Mouse (Mus musculus): Measurements from ENCODE around the gene Ocln.

Gene Ocln

DNA sequence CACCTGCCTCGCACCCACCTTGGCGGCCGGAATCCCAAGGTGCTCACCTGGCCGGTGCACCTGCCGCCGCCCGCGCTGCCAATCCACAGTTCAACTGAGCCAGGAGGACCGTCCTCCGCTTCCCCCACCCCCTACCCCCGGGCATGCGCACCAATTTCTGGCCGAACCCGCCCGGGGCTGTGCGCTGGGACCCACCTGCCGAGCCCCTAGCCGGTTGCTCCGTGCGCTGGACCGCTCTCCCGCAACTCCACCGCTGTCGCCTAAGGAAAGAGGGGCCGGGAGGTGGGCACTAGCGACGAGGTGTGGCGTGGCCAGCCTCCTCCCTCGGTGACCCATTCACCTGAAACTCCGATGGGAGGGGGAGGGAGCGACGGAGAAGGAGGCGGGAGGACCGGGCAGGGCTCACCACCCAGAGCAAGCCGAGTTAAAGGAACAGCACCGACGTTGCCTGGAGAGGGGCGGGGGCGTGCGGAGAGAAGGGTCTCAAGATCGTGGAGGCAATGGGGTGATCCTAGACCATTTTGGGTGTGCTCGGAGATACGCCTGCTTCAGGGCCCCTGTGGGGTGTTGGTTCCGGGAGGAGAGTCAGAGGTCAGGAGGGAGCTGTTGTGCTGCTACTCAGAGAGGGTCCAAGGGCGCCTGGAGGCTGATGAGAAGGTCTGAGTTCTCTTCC is at the start of gene Ocln:
Ocln (minus strand) TSS at position 350 of the 673 bp plus-strand sequence.
- peak; percentile 10 to 17 for DNase-seq (ENCODE audit: low spot score in 2 of 2)

DNA sequence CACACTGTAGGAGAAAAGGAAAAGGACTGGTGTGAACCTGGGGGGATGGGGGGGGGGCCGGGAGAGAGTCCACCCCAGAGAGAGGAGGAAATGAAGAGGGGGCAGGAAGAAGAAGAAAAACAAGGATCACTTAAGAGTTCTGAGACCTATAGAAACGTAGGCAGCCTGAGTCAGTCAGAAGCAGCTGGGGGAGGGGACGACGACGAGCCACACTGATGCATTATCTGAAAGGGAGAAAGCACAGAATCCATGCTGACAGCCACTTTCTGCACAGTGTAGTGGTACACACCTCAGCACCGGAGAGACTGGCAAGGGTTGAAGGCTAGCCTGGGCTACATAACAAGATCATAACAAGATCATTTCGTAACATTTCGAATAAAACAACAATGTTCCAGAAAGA is 48.5 kb upstream of the Ocln start:
- DNase-seq (ENCODE audit: low spot score in 2 of 2) = no peak

DNA sequence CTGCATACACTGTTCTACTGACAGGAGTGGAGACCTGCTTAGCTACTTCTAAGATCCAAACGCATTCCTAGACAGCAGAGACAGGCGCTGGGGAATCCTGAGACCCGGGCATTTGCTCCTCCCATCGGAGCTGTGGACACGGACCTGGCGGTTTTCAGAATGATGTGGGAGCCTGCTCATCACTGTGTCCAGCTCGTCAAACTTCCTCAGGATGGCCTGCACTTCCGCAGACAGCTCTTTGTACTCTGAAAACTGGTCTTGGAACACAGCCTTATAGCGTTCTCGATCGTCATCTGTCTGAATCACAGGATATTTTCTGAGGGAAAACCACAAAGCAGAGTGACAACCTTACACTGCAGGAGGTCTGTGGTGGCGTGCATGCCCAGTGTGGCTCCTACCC is 47.8 kb upstream of the Ocln start:
- no peak for DNase-seq (ENCODE audit: low spot score in 2 of 2)

DNA sequence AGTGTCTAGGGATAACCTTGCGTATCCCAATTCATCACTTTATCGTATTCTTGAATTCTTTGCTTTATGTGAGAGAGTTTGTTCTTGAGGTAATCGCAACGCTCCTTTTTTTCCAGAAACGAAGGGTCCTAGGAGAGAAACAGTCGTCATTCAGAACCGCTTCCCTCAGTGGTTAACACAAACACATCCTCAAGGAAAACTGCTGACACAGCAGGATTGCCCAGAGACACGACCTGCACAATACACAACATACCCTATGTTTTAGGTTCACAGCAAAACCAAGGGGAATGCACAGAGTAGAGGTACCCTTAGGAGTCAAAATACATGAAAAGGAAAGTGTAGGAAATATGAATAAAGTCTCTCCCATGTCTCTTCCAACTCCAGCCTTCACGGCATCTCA is 44.8 kb upstream of the Ocln start:
- DNase-seq (ENCODE audit: low spot score in 2 of 2) = no peak

DNA sequence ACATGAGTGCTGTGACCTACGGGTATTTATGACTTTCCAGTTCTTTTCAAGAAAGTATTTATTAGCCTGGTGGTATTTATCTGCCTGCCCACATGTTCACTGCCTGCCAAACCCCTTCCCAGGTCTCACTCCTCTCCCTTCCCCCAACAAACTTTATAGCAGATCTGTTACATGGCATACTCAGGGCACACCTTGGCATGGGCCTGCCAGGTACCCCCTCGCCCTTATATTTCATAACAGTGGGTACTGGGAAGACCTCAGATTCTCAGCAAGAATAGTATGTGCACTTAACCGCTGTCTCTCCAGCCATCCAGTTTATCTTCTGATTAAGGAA is 43.0 kb upstream of the Ocln start:
- no peak for DNase-seq (ENCODE audit: low spot score in 2 of 2)

DNA sequence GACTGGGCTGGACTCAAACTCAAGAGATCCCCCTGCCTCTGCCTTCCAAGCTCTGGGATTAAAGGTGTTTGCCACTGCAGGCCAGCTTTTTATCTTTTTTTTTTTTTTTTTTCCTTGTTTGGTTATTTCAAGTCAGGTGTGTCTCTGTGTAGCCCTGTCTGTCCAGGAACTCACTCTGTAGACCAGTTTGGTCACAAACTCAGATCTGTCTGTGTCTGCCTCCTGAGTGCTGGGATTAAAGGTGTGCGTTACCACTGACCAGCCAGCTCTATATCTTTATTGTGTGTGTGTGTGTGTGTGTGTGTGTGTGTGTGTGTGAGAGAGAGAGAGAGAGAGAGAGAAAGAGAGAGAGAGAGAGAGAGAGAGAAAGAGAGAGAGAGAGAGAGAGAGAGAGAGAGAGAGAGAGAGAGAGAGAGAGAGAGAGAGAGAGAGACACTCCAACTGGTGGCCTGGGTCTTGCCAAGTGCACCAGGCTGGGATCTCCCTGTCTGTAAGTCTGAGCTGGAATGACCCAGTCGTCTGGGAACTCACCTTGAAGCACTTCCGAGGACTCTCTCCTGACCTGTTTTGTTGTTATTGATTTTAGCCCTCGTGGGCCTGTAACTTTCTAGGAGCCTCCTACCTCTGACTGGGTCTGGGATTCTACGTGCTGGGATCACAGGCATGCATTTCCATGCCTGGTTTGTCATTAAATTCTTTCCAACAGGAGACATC is 42.5 kb upstream of the Ocln start:
- no peak for DNase-seq (ENCODE audit: low spot score in 2 of 2)

DNA sequence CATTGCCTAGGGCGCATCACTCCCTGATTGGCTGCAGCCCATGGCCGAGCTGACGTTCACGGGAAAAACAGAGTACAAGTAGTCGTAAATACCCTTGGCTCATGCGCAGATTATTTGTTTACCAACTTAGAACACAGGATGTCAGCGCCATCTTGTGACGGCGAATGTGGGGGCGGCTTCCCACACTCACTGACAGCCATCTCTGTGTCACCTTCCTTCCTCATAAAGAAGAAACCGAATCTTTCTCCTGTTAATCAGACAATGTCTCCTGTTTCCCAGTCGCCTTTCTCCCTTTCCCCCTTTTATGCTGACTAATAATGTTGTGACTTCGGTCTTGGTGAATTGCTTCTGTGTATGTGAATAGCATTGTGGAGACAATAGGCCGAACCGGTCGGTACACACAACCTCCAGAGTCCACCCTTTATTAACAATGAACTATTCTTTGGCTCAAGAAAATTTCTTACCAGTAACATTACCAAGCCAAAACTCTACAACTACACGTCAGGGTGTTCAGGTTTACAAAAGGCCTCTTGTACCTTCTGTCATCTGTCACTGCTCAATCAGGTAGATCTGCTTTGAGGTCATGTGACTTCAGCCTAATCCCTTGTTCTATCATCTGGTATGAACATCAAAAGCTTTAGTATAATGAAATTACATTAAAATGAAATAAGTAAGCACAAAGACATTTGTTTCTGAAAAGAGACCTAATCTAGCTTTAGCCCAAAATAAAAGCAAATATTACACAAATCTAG is 41.7 kb upstream of the Ocln start:
- DNase-seq (ENCODE audit: low spot score in 2 of 2) = peak; percentile 28 to 53

DNA sequence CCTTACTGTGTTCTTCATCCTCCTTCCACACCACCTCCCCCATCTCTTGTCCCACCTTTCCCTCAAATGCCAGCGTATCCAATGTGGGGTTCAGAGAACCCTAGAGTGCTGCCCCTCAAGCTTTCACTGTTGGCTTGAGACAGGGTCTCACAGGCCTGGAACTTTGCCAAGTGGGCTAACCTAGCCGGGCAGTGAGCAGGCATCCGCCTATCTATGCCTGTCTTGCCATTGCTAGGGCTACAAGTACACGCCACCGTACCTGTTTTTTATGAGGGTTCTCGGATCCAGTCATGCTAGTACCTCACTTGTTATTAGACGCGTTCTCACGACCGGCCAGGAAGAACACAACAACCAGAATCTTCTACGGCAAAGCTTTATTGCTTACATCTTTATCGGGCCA is 36.1 kb upstream of the Ocln start:
- no peak for DNase-seq (ENCODE audit: low spot score in 2 of 2)

DNA sequence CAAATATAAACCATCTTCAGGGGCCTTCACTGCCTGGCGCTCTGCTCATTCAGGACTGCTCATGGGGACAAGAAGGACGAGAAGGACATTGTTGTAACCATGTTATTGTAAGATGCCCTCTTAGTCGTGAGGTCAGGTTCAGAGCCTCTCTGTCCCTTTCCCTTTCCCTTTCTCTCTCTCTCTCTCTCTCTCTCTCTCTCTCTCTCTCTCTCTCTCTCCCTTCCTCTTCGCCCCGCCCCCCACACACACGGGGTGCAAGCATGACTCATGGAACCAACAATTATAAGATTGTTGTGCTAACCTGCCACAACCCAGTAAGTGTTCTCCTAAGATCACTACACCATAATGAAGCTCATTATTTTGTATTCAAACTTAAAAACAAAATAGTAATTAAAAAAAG is 29.6 kb upstream of the Ocln start:
- DNase-seq (ENCODE audit: low spot score in 2 of 2) = no peak

DNA sequence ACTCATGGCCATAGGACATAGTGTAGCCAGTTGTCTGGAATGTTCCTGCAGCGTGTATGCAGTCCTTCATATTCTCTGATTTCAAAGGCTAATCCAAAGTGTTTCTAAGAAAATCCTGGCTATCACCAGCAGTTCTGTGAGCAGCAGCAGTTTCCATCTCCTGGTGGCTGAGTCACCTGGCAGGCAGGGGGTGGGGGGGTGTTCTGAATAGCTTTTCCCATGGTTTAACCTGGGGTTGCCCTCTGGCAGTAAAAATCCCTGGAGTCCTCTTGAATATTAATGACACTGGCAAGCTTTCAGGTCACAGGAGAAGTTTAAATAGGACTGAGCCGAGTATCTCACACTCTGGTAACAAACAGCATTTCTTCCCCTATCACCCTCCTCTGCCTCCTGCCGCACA is 29.2 kb upstream of the Ocln start:
- DNase-seq (ENCODE audit: low spot score in 2 of 2) = no peak

DNA sequence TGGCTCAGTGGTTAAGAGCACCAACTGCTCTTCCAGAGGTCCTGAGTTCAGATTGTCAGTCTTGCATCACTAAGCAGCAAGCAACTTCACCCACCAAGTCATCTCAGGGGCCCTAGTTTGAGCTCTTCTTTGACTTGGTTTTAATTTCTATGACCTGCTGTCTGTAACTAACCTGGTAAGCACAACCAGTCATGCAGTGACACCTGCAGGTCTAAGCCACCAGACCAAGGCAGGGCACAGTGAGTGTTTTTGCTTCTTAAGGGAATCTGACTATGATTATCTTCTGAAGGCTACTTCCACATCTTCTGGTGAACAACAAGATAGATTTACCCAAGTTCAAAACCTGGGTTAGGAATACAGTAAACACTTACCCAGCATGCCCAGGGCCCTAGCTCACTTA is 27.4 kb upstream of the Ocln start:
- no peak for DNase-seq (ENCODE audit: low spot score in 2 of 2)

DNA sequence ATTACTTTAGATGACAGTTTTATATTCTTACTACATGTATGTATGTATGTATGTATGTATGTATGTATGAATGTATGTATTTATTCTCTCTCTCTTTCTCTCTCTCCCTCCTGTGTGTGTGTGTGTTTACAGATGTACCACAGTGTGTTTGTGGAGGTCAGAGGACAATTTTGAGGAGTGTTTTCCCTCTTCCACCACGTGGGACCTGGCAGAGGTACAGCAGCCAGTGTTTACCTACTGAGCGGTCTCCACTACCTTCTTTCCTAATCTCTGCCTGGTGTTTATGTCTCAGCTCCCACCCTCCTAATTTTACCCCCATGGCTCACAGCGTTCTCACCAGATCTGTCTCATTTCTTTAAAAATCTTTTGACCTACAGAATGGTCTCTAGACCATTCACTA is 26.7 kb upstream of the Ocln start:
- no peak for DNase-seq (ENCODE audit: low spot score in 2 of 2)

DNA sequence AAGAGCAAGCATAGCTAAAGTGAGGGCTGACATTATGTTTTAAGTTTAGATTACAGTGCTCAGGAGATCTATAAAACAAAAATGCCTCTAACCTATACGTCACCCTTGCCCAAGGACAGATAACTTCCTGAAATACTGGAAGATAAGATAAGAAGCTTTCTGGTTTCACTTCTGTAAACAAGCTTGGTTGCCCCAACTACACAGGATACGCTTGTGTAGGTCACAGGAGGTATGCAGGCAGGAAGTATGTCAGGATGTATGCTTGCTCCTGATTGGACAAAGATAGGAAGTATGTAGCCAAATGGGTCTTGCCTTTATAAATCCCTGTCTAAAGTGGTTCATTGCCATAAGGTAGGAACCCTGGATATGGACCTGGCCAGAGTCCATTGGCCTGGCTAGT is 23.4 kb upstream of the Ocln start:
- no peak for DNase-seq (ENCODE audit: low spot score in 2 of 2)

DNA sequence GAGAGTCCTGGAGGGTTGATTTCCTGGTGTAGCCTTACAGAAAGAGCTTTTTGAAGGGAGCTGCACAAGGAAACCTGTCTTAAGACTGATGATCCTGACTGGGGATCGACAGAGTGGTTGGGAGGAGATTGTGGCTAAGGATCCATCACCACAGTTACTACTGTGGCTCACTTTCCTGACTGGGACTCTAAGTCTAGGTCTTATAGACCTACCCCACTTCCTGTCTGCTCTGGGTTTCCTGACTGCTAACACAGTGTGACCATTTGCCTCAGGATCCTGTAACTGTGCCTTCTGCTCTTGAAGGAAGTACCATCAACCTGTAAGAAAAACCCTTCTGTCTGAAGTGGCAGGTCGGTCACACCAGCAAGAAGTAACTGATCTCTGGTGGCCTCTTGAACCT is 18.2 kb upstream of the Ocln start:
- DNase-seq (ENCODE audit: low spot score in 2 of 2) = no peak

DNA sequence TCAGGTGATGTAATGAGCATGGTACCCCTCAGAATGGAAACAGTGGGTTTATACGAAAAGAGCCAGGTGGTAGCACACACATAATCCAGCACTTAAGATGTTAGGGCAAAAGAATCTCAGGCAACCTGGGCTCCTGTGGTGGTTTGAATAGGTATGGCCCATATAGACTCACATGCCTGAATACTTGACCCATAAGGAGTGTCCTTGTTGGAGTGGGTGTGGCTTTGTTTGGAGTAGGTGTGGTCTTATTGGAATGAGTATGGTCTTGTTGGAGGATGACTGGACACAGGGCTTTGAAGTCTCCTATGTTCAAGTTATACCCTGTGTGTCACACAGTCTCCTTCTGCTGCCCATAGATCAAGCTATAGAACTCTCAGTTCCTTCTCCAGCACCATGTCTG is 15.8 kb upstream of the Ocln start:
- DNase-seq (ENCODE audit: low spot score in 2 of 2) = no peak

DNA sequence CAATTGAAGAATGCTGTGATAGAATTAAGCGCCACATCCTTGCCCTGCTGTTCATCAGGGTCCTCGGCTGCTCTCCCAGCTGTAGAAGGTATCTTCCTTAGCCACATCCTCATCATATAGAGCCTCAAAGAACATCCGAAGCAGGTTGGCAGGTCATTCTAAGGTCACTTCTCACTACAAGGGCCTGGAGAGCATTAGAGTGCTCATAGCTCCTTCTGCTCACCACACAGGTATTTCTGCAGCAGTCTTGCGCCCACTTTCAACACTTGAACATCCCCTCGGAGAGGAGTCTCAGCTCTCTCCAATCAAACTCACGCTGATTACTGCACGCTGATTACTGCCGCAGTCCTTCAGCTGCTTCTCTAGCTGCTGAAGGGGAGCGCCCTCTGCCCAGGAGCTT is 6.9 kb upstream of the Ocln start:
- DNase-seq (ENCODE audit: low spot score in 2 of 2) = no peak

DNA sequence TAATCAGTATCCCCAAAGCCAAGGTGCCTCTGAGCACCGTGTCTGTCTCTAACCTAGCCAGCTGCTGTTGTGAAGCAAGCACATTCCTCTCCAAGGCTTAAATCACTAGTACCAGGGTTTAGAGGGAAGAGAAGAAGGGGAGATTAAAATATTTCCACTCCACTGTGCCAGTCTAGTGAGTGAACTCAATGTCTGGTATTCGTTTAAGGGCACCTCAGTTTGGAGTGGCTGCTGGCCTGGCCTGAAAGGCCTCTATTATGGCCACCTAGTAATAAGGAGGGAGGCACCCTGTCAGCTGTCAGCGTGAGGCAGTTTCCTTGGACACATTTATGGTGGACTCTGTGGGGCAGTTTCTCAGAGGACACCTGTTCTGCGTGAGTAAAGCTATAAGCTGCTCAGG is 4.5 kb upstream of the Ocln start:
- no peak for DNase-seq (ENCODE audit: low spot score in 2 of 2)

DNA sequence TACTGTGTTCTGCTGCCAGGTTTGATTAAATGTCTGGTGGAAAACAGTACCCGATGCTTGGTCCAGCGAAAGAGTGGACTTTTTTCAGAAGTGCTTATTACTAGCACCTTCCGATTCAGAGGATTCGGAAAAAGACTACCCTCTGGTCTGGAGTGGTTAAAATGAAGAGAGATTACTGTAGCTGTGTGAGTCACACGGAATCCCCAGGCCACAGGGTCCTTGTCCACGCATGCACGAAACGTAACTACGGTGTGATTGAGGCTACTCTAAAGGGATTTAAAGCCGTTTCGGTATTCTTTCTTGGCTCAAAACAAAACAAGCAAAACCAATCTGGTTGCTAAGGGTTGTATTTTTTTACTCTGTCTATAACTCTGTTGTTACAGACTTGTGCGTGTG is 522 bp upstream of the Ocln start:
- DNase-seq (ENCODE audit: low spot score in 2 of 2) = peak in 1 of 2 experiments; percentile 6

DNA sequence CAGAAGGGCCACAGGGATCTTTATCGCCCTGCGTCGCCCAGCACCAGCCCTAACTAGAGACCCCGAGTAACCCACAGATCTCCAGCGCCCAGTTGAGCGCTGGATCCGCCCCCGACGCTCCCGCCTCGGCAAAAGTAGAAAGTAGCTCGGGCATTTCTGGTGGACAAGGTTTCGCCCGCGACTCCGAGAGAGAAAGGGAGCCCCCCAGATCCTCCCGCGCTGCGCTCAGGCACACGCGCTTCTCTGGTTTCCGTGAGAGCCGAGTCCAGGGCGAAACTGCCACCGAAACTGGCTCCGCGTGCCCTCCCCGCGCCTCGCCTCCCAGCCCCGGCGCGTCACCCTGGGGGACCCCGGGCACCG is 529 bp downstream of the Ocln start:
- DNase-seq (ENCODE audit: low spot score in 2 of 2) = peak; percentile 1 to 6

DNA sequence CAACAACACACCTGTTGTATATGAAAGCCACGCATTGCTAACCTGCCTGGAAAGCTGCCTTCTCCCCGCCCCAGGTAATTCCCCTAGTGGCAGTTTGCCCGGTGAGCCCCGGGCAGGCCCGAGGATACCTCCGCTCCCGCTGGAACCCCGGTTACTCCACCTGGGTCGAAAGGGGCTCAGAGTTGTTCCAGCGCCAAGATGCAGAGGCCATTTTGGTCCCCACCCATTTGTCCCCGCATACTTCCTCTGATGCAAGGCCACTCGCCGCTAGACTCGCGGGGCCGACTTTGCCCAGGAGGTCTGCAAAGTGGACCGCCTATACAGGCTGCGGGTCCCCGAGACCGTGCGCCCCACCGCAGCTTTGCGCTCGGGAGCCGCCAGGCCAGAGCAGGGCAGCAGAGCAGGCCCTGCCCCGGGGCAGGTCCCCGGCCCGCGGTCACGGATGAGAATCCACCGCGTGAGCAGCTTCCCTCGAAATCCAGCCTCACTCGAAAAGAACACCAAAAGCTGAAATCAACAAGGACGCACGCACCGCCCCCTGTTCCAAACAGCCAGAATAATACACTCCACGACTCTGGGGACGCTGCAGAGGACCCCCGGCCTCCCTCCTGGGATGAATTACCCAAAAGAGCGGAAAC is 1.0 kb downstream of the Ocln start:
- peak; percentile 2 to 5 for DNase-seq (ENCODE audit: low spot score in 2 of 2)

DNA sequence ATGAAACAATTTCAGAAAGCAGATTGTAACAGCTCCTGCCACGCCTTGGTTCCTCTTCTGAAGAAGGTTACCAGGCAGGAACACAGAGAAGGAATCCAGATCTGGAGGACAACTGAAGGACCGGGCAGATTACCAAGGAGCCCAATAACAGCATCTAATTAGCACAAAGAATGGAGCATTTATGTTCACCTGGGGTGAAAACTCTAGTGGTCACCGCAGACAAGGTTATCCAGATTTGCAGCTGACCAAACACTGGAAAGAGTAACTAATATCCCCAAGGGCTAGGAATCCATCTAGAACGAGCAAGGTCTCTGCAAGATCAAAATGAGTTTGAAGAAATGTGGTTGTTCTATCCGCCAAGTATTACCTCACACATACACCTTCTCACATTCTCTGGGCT is 5.2 kb downstream of the Ocln start:
- DNase-seq (ENCODE audit: low spot score in 2 of 2) = no peak

DNA sequence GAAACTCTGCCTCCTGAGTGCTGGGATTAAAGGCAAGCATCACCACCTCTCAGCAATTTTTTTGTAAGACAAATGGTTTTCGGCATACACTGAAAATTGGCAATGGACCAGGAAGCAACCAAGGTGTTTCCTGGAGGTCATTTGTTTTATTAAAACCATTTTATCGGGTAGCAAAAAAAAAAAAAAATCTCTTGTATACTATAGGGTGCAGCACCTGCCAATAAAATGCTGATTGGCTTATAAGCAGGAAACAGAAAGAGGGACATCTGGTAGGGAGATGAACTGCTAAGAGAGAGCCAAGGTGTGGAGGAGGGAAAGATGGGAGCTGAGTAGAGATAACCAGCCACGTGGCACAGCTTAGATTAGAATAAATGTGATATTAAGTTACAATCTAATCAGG is 7.0 kb downstream of the Ocln start:
- DNase-seq (ENCODE audit: low spot score in 2 of 2) = no peak

DNA sequence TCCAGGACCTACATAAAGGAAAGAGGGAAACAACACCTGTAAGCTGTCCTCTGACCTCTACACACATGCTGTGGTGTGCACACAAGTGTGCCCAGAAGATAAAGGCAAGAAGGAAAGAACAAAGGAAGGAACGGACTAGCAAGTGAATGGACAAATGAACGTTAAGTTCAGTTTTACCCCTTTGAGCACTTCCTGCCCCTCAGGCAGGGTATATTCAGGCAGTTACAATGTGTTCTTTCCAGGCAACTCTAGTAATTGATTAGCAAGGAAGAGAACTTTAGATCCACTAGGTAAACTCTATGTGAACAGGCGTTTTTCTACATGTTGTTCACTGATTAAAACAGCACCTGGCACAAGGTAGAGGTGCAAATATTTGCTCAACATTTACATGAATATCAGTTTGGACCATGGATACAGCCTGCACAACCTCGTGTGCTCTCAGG is 8.3 kb downstream of the Ocln start:
- no peak for DNase-seq (ENCODE audit: low spot score in 2 of 2)

Data from frontal cortex, postnatal 36 days (tissue).